Mouse (Mus musculus) forebrain, embryonic 12.5 days (tissue): ENCODE measurements around the gene Vamp1. TPM values are rescaled to one million over a fixed set of nuclear protein-coding genes. Genes with fewer than 3 reads are reported as not detected.
"Not testable (repeated sequence)": the region's sequence is repeated elsewhere in the genome, so short reads cannot be mapped to it uniquely, and the experiment has no call there.

Experiments used
- ATAC-seq: fragments of 200-750 bp; cut with Nextera tagmentation; 2 replicates; pipeline ENCODE4 v1.8.0; 2017; ENCODE audit warnings: moderate TSS enrichment; ENCODE audit not compliant: low FRiP score
- H3K27ac ChIP-seq: fragments of 300-500 bp; sonication (generic); 2 replicates; pipeline ENCODE4 v1.5.1; 2016; ENCODE audit warnings: mild to moderate bottlenecking
- H3K27me3 ChIP-seq: fragments of 300-500 bp; sonication (generic); 2 replicates; pipeline ENCODE4 v1.6.1; 2016; ENCODE audit warnings: mild to moderate bottlenecking
- H3K36me3 ChIP-seq: fragments of 300-500 bp; sonication (generic); replicated peaks from 2 replicates; pipeline ENCODE4 v1.6.1; 2016; ENCODE audit warnings: mild to moderate bottlenecking
- H3K4me1 ChIP-seq: fragments of 300-500 bp; sonication (generic); 2 replicates; pipeline ENCODE4 v1.6.1; 2016
- H3K4me2 ChIP-seq: fragments of 300-500 bp; sonication (generic); 2 replicates; pipeline ENCODE4 v1.6.1; 2016; ENCODE audit warnings: mild to moderate bottlenecking, moderate library complexity
- H3K4me3 ChIP-seq: fragments of 300-500 bp; sonication (generic); replicated peaks from 2 replicates; pipeline ENCODE4 v1.5.1; 2016; ENCODE audit warnings: mild to moderate bottlenecking
- H3K9ac ChIP-seq: fragments of 300-500 bp; sonication (generic); 2 replicates; pipeline ENCODE4 v1.6.1; 2016; ENCODE audit warnings: mild to moderate bottlenecking
- H3K9me3 ChIP-seq: fragments of 300-500 bp; sonication (generic); 2 replicates; pipeline ENCODE4 v1.6.1; 2016
- WGBS: fragments of 180-500 bp; shearing (Covaris S2); methylation state at CpG from one replicate; pipeline ENCODE4 v1.1.7; 2016; 5-methylcytosine and 5-hydroxymethylcytosine counted together
- microRNA-seq: library from miRNA; unstranded; fragments of <30 nt; microRNA quantifications from one replicate; pipeline ENCODE4, GENCODE M21; 2017
- polyA plus RNA-seq: library from polyadenylated mRNA; unstranded; fragments of >200 nt; fragmentation: Nextera tagmentation; extraction: Ambion mirVana; gene quantifications from 2 replicates; pipeline ENCODE4 v1.2.1, GENCODE M21; 2016

Gene Vamp1
- polyA plus RNA-seq, 1 experiment from 2014 or later: 5.5 TPM

GRCm38 (mm10) chr6:125279729-125280128 lies 64.4 kb downstream of the Vamp1 start:
- H3K4me2 ChIP-seq: no peak overlapping the region
- H3K9ac ChIP-seq: no peak overlapping the region
- H3K9me3 ChIP-seq: no peaks in the 10 kb centered on the region
- no peaks in the 10 kb centered on the region for H3K27me3 ChIP-seq
- no peaks in the 10 kb centered on the region for H3K4me1 ChIP-seq
- no peak overlapping the region for H3K27ac ChIP-seq
- no peaks in the 10 kb centered on the region for H3K36me3 ChIP-seq
- no peak overlapping the region for H3K4me3 ChIP-seq
- ATAC-seq: no peak
- 69% methylated on average over 8 of the region's 8 CpGs for WGBS

GRCm38 (mm10) chr6:125282721-125283120 lies 67.4 kb downstream of the Vamp1 start:
- H3K9me3 ChIP-seq, H3K9ac ChIP-seq, H3K4me1 ChIP-seq, H3K36me3 ChIP-seq, H3K27me3 ChIP-seq, H3K27ac ChIP-seq, ATAC-seq, H3K4me2 ChIP-seq, H3K4me3 ChIP-seq: not testable (repeated sequence)
- 94% methylated on average over 13 of the region's 13 CpGs for WGBS

DNA sequence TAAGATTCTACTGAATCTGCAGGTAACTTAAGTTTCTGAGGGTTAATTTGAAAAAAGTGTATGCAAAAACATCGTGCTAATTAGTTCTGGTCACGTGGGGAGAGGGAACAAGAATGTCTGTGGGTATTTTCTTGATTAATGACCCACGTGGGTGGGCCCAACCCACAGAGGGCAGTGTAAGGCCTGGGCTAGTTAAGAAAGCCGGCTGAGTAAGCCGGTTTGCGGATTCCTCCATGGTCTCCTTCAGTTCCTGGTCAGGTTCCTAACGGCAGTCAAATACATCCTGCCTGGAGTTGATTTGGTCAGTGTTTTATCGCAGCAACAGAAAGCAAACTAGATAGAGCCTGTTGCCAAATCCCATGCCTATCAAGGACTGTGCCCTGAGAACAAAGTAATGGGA lies 68.9 kb downstream of the Vamp1 start:
- H3K4me1 ChIP-seq: no peaks in the 10 kb centered on the region
- H3K27ac ChIP-seq: no peak overlapping the region
- no peak overlapping the region for H3K4me3 ChIP-seq
- no peak overlapping the region for H3K4me2 ChIP-seq
- H3K36me3 ChIP-seq: no peaks in the 10 kb centered on the region
- H3K9me3 ChIP-seq: no peaks in the 10 kb centered on the region
- H3K9ac ChIP-seq: no peak overlapping the region
- no peaks in the 10 kb centered on the region for H3K27me3 ChIP-seq
- ATAC-seq: no peak
- WGBS: 58% methylated on average over 8 of the region's 8 CpGs

DNA sequence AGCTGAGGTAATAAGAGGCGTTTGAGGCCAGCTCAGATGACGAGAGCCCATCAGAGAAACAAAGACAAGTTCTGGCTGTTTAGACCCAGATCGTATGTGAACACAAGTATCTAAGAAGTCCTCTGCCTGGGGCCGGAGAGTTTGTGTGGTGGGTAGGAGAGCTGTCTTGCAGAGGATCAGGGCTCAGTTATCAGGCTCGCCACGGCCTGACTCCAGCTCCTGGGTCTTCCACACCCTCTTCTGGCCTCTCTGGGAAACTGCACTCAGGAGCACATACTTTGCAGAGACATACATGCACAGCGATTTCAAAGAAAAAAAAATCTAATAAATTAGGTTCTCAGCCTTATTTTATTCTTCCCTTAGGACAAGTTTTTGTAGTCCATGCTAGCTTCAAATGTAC lies 69.4 kb downstream of the Vamp1 start:
- H3K4me3 ChIP-seq: no peak overlapping the region
- no peaks in the 10 kb centered on the region for H3K36me3 ChIP-seq
- no peaks in the 10 kb centered on the region for H3K27me3 ChIP-seq
- H3K27ac ChIP-seq: no peak overlapping the region
- no peak for ATAC-seq
- no peaks in the 10 kb centered on the region for H3K4me1 ChIP-seq
- WGBS: 93% methylated on average over 7 of the region's 7 CpGs
- no peaks in the 10 kb centered on the region for H3K9me3 ChIP-seq
- no peak overlapping the region for H3K4me2 ChIP-seq
- no peak overlapping the region for H3K9ac ChIP-seq

DNA sequence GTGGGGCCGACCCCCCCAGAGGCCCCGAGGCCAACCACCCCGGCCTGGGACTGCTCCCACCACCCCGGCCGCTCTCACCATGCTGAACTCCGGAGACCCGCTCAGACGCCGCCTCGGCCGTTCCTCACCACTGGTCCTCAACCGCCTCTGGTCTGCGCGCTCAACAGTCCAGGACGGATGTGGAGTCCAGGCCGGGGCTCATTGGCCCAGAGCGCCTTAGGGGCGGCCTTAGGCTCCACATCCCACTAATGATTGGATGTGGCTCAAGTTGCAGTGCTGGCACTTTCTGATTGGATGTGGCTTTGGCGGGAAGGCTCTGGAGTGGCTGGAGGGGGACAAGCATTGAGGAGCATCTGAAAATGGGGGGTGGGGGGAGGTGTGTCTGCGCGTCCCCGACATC lies 70.5 kb downstream of the Vamp1 start, which contains the start of gene Tuba3a:
Gene Tuba3a (minus strand): TSS at position 153 of the 400 bp plus-strand sequence.
- no peak within 1 kb of the TSS for H3K9ac ChIP-seq
- no peak for ATAC-seq
- no peak within 1 kb of the TSS for H3K4me3 ChIP-seq
- 94% methylated on average over 22 of the region's 22 CpGs for WGBS
- no peaks in the 10 kb centered on the region for H3K27me3 ChIP-seq
- no peaks in the 10 kb centered on the region for H3K4me1 ChIP-seq
- H3K36me3 ChIP-seq: no peaks in the 10 kb centered on the region
- no peak within 1 kb of the TSS for H3K27ac ChIP-seq
- H3K4me2 ChIP-seq: no peak within 1 kb of the TSS
- no peaks in the 10 kb centered on the region for H3K9me3 ChIP-seq

GRCm38 (mm10) chr6:125286944-125287343 lies 71.6 kb downstream of the Vamp1 start:
- Histone ChIP-seq H3K9me3 (no peaks in the 10 kb centered on the region), H3K4me2 (no peak overlapping the region)
- 84% methylated on average over 4 of the region's 4 CpGs for WGBS

DNA sequence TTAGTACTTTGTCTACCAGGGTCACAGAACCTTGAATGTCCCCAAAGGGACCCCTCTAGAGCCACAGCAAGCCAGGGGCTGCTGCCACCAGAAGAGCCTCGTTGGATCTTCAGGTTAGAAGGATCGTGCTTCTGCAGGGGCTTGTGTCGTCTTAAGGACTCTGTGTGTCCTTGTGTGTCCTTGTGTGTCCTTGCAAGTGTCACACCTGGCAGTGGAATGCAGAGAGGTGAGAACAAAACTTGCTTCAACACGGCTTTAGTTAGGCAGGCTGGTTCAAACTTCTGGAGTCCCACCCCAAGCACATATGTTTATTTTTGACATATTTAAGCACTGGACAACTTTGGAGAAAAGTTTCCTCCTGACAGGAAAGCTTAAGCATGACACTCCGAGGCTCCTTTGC lies 73.4 kb downstream of the Vamp1 start:
- 77% methylated on average over 5 of the region's 5 CpGs for WGBS
- no peak for ATAC-seq
- no peaks in the 10 kb centered on the region for H3K9me3 ChIP-seq
- H3K36me3 ChIP-seq: no peaks in the 10 kb centered on the region
- no peak overlapping the region for H3K9ac ChIP-seq
- H3K27me3 ChIP-seq: no peaks in the 10 kb centered on the region
- no peak overlapping the region for H3K4me2 ChIP-seq
- H3K4me3 ChIP-seq: no peak overlapping the region
- H3K4me1 ChIP-seq: no peaks in the 10 kb centered on the region
- H3K27ac ChIP-seq: no peak overlapping the region

More at GRCm38 (mm10) chr6:125286944-125287343, 71.6 kb downstream of the Vamp1 start:
- Histone ChIP-seq H3K4me3 (no peak overlapping the region), H3K36me3 (no peaks in the 10 kb centered on the region), H3K9ac (no peak overlapping the region), H3K27me3 (no peaks in the 10 kb centered on the region), H3K4me1 (no peaks in the 10 kb centered on the region), H3K27ac (no peak overlapping the region)
- ATAC-seq: no peak

DNA sequence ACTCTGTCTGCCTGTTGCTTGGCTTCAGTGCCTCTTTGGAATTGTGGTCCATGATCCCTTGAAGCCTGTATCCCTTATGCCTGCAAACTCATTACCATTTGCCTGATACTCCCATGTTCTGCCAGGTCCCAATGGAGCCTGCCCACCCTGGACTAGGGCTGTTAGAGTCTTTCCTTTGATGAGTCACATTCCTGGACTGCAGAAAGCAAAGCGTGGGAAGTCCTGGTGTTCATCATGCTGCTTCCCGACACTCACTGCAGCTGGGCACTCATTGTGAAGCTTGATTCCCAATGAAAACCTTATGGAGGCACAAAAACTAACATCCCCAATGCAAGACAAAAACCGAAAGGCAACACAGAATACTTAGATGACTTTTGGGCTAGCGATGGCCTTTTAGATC lies 76.0 kb downstream of the Vamp1 start:
- Histone ChIP-seq H3K27me3 (no peaks in the 10 kb centered on the region), H3K9me3 (no peaks in the 10 kb centered on the region), H3K4me3 (no peak overlapping the region), H3K4me1 (no peaks in the 10 kb centered on the region), H3K9ac (no peak overlapping the region), H3K36me3 (no peaks in the 10 kb centered on the region), H3K4me2 (no peak overlapping the region), H3K27ac (no peak overlapping the region)
- no peak for ATAC-seq
- 83% methylated on average over 4 of the region's 4 CpGs for WGBS

GRCm38 (mm10) chr6:125292256-125292655 lies 76.9 kb downstream of the Vamp1 start:
- ATAC-seq: no peak
- Histone ChIP-seq H3K4me1 (no peaks in the 10 kb centered on the region), H3K36me3 (no peaks in the 10 kb centered on the region), H3K4me2 (no peak overlapping the region), H3K9ac (no peak overlapping the region), H3K27ac (no peak overlapping the region), H3K27me3 (no peaks in the 10 kb centered on the region), H3K4me3 (no peak overlapping the region), H3K9me3 (no peaks in the 10 kb centered on the region)
- WGBS: 90% methylated on average over 7 of the region's 7 CpGs

- no peak overlapping the region for H3K9ac ChIP-seq
- H3K9me3 ChIP-seq: no peaks in the 10 kb centered on the region
- no peak overlapping the region for H3K4me2 ChIP-seq
- no peaks in the 10 kb centered on the region for H3K27me3 ChIP-seq
- WGBS: 82% methylated on average over 4 of the region's 4 CpGs
- ATAC-seq: no peak
- H3K4me3 ChIP-seq: no peak overlapping the region
- H3K27ac ChIP-seq: no peak overlapping the region
- no peaks in the 10 kb centered on the region for H3K4me1 ChIP-seq
- no peaks in the 10 kb centered on the region for H3K36me3 ChIP-seq
Measured at GRCm38 (mm10) chr6:125294049-125294448, 78.7 kb downstream of the Vamp1 start.

Small RNAs within 50 kb of the gene (microRNA-seq; reads per million reads assigned to microRNA genes)
- gene Mir3098 (0.97 reads per million), gene Mir8113 (not detected)

Other genes starting within 250 kb of the Vamp1 start
- 6.9 and 8.2 TPM in 2 replicates for gene Pianp, start 218.9 kb upstream of the Vamp1 start, polyA plus RNA-seq
- gene Zfp384, start 206.4 kb upstream of the Vamp1 start, polyA plus RNA-seq: 16.7 and 19.1 TPM in 2 replicates
- gene Ing4, start 175.8 kb upstream of the Vamp1 start, polyA plus RNA-seq: 163 and 164 TPM in 2 replicates
- gene Acrbp, start 165.9 kb upstream of the Vamp1 start, polyA plus RNA-seq: 14.7 and 17.7 TPM in 2 replicates
- 0.31 TPM in 1 of 2 replicates, not detected in the other for gene Lpar5, start 147.6 kb upstream of the Vamp1 start, polyA plus RNA-seq
- 120 and 124 TPM in 2 replicates for gene Chd4, start 119.6 kb upstream of the Vamp1 start, polyA plus RNA-seq
- 62.9 and 63.6 TPM in 2 replicates for gene Nop2, start 83.6 kb upstream of the Vamp1 start, polyA plus RNA-seq
- gene Iffo1, start 70.3 kb upstream of the Vamp1 start, polyA plus RNA-seq: 15.9 and 16.0 TPM in 2 replicates
- 2,231 and 2,319 TPM in 2 replicates for gene Gapdh, start 49.1 kb upstream of the Vamp1 start, polyA plus RNA-seq
- 221 and 246 TPM in 2 replicates for gene Ncapd2, start 23.9 kb upstream of the Vamp1 start, polyA plus RNA-seq
- gene Mrpl51, start 23.8 kb upstream of the Vamp1 start, polyA plus RNA-seq: 192 and 193 TPM in 2 replicates
- 1.5 and 2.1 TPM in 2 replicates for gene Tapbpl, start 16.3 kb downstream of the Vamp1 start, polyA plus RNA-seq
- gene Cd27, start 21.5 kb downstream of the Vamp1 start, polyA plus RNA-seq: 1.6 and 1.8 TPM in 2 replicates
- not detected in 2 replicates for gene Tuba3a, start 70.5 kb downstream of the Vamp1 start, polyA plus RNA-seq
- 12.7 and 14.0 TPM in 2 replicates for gene Ltbr, start 98.3 kb downstream of the Vamp1 start, polyA plus RNA-seq
- 0.24 and 0.49 TPM in 2 replicates for gene Scnn1a, start 105.1 kb downstream of the Vamp1 start, polyA plus RNA-seq
- 16.6 and 19.3 TPM in 2 replicates for gene Tnfrsf1a, start 133.8 kb downstream of the Vamp1 start, polyA plus RNA-seq
- gene Plekhg6, start 165.2 kb downstream of the Vamp1 start, polyA plus RNA-seq: 0.05 and 0.09 TPM in 2 replicates